Mouse (Mus musculus) frontal cortex, postnatal 14 days (tissue): ENCODE data around the gene Gsta4.
"Not testable (repeated sequence)": the region's sequence is repeated elsewhere in the genome, so short reads cannot be mapped to it uniquely, and the experiment has no call there.

Source experiments
- DNase-seq, 2 experiments: peaks; one replicate each; pipeline ENCODE4 v3.0.0; 2022; ENCODE audit warnings: low spot score in 2 of 2

The Gsta4 gene

GRCm38 (mm10) chr9:78182474-78182873 is at the start of gene Gsta4:
TSS of gene Gsta4 (plus strand) at chr9:78182774.
- DNase-seq, result not testable (repeated sequence)

GRCm38 (mm10) chr9:78135658-78136057 is 46.9 kb upstream of the Gsta4 start:
- no peak for DNase-seq

DNA sequence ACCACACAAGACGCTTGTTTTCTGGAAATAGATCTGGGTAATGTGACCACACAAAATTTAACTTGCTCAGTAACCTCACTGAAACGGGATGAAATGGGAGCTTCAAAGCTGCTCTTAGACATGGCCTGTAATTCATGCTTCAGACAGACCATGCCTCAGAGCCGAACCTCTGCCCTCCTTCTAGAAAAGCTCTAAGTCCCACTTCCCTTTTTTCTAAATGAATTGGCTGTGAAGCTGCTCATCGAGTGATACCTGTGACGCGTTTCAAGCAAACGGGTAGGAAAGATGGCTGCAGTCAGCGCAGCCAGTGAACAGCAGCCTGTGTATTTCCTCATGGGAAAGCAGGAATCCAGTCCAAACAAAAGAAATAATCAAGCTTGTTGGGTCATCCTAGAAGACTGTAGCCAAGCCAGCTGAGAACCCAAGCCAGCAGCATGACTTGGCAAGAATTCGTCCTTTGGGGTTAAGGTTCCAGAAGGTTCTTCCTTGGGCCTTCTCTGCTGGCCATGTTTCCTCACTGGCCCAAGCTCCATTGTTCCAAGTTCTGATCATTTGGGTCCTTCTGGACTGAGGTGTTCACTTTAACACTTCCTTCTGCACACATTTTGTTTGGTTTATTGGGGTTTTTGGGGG is 44.4 kb upstream of the Gsta4 start:
- DNase-seq, result no peak

- no peak for DNase-seq
Measured at GRCm38 (mm10) chr9:78139463-78139862, 43.1 kb upstream of the Gsta4 start.

DNA sequence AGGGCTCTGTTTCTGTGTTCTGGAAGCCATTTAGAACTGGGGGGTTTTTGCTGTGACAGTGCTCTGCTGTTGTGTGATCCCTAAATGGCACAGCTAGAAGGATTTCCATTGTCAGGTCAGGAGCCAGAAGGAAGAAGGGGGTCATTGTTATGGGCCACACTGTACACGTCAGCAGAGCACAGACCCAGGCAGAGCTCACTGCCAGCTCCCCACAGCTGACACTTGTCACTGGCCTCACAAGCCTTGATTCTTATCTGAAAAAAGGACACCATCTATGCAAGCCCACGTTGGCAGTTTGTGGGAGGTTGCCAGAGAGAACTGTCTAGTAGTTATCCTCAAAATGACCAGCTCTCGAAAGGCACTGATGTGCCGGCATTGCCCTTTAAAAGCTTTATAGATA is 36.5 kb upstream of the Gsta4 start:
- DNase-seq, result peak in 1 of 2 experiments; percentile 28

DNA sequence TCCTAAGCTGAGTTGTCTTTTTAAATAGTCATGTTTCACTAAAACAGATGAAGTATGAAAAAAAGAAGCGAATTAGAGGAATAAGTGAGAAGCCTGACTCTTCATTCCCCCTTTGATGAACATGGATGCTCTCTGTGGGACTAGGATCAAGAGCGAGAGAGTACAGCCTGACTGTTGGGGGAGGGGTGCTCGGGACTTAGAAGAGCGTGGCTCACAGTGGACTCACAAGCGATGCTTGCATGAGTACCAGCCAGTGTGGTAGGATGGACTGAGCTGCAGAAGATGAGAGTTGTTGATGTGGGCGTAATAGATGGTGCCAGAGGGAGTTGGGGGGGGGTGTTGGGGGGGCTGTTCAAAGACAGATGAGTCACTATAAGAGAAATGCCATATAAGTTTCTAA is 35.9 kb upstream of the Gsta4 start:
- DNase-seq, result no peak

- no peak for DNase-seq
Measured at GRCm38 (mm10) chr9:78148149-78148548, 34.4 kb upstream of the Gsta4 start.

DNA sequence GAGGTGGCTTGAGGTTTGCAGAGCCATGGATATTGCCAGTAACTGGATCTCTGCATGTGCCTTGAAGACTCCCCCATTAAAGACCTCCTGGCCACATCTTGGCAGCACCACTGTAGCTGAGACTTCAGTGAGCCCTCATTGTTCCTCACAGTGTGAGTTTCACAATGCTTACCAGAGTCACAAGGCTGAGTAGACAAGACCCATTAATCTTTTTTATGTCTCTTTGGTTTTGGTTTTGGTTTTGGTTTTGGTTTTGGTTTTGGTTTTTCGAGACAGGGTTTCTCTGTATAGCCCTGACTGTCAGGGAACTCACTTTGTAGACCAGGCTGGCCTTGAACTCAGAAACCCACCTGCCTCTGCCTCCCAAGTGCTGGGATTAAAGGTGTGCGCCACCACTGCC is 32.8 kb upstream of the Gsta4 start:
- DNase-seq, result not testable (repeated sequence)

- DNase-seq, result no peak
Measured at GRCm38 (mm10) chr9:78154211-78154977, 28.2 kb upstream of the Gsta4 start.

- DNase-seq, result no peak
Measured at GRCm38 (mm10) chr9:78157221-78157620, 25.4 kb upstream of the Gsta4 start.

GRCm38 (mm10) chr9:78163291-78163690 is 19.3 kb upstream of the Gsta4 start:
- DNase-seq, result no peak

GRCm38 (mm10) chr9:78164741-78165140 is 17.8 kb upstream of the Gsta4 start:
- DNase-seq, result no peak

DNA sequence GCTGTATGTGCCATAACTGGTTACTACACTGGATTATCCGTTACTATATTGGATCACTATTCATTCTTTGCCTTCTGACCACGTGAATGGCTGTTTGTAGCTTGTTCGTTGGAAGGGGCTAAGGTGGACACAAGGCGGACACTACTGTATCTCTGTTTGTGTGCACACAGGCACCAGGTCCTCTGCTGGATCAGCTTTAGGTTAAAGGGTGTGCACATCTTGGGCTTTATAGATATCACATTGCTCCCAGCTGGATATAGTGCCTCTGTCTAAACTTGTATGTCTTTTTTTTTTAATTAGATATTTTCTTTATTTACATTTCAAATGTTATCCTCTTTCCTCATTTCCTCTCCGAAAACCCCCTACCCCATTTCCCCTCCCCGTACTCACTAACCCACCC is 17.1 kb upstream of the Gsta4 start:
- no peak for DNase-seq

DNA sequence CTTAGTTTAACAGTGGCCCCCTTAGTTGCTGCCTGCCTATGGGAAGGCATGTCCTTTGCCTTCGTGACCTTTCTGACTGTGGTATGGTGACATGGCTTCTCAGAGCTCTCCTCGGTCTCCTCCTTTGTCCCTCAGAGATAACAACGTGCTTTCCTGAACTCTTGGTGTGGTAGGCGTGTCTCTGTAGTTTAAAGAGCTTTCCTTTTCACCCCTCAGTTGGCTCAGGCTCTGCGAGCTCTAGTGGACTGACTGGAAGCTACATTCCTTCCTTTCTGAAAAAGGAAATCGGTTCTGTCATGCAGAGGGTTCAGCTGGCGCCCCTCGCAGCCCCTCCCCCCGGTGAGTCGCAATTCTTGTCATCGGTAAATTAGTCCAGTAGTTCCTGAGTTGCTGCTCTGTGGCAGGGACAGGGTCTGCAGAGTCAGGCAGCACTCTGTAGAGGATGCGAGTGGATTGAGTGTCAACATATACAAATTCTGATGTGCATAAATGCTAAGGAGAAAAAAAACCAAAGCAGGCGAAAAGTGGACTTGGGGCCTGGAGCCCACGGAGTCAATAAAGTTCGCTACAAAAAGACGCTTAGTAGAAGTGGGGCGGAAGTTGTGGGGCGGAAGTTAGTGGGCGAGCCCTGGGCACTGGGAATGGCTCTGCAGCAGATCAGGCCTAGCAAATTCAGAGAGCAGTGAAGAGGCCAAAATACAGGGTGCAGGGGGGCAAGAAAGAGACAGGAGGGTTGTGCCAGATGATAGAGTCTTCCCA is 15.7 kb upstream of the Gsta4 start:
- DNase-seq, result no peak

DNA sequence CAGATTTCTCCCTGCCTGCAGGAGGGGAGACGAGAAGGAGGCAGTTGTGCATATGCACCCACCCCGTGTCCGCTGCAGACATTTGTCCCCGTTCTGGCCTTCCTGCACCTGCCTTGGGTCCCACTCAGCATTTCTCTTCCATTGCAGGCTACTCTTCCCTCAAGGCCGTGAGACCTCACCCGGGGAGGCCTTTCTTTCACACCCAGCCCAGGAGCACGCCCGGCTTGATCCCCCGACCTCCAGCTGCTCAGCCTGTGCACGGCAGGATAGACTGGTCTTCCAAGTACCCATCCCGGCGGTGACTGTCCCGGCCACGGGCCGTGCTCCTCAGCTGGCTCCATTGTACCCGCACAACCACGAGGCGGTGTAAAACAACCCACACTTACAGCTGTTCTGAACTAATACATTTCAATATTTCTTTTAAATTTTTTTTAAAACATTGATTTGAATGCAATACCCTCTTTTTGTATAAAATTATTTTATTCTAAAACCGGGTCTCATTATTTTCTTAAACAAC is 15.1 kb upstream of the Gsta4 start:
- no peak for DNase-seq

DNA sequence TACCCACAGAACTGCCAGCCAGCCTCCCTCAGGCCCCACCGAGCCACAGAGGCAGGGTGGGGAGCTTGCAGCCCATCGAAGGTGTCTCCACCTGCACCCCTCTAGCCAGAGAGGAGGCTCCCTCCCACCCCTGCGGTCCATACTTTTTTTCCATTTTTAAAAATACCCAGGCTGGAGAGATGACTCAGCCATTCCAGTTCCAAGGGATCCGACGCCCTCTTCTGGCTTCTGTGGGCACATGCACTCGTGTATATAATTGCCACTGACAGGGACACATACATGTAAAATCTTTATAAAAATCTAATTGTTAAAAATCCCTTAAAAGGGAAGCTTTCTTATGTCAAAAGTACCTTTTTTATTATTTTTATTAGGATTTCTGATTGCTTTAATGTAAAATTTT is 13.7 kb upstream of the Gsta4 start:
- DNase-seq, result no peak

- DNase-seq, result no peak
Measured at GRCm38 (mm10) chr9:78174016-78174415, 8.6 kb upstream of the Gsta4 start.

GRCm38 (mm10) chr9:78174925-78175276 is 7.7 kb upstream of the Gsta4 start:
- DNase-seq, result not testable (repeated sequence)

DNA sequence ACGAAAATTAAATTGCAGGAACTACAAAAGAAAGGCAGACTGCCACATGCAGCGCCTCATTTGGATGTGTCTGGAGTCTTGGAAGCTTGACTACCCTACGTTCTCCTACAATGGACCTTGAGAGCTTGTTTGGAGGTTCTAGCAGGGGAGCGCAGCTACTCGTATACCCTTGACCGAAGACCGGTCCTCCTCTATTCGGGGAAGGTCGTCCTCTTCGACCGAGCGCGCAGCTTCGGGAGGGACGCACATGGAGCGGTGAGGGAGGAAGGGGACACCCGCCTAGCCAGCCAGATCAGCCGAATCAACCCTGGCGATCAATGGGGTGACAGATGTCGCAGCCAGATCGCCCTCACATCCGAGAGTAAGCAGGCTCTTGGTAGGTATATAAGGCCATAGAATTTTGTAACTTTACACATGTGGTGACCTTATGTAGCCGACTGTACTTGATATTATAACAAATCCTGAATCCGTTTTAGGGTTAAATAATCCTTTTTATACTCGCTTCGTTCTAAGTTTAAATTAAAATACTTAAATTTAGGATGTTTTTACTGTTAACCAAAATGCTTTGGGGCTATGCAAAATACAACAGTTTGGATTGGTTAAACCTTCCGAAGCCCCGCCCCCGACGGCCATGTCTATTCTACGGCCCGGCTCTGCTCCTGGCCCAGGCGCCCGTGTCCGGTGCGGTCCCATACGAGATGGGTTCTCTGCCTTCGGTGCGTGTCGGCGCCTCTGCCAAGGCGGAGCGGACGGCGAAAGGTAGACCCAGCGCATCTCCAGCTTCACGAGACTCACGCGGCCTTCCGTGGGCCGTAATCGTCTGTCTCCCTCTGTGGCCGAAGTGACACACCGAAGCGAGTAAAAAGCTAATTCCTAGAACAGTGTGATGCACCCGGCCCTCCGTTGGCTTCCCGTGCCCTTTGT is 7.0 kb upstream of the Gsta4 start:
- DNase-seq, result peak; percentile 87 to 94

GRCm38 (mm10) chr9:78176201-78176727 is 6.3 kb upstream of the Gsta4 start:
- DNase-seq, result peak; percentile 25 to 48

DNA sequence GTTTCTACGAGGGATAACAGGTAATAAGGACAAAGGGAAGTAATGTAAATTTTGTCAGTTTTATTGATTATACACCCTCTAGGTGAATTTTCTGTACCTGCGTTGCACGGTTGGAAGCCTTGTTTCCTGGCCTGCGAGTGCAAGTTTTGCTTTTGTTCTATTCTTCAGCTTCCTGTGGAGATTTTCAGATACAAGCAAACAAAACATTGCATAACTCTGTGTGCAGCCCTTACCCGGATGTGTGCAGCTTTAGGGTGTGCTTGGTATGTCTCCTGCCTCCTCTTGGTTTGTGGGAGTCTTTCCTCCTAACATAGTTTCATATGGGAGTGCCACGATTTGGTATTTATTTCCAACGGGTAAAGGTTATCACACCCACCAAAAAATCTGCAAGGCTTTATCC is 5.7 kb upstream of the Gsta4 start:
- peak in 1 of 2 experiments; percentile 17 for DNase-seq
